Mouse (Mus musculus) skeletal muscle tissue, adult 2 months (tissue): Measurements from ENCODE around the gene Anxa3.
A peak's percentile ranks its signal among the peaks of the same experiment; 100 is the strongest.

Source experiments
- DNase-seq: peaks from one replicate; pipeline ENCODE4 v3.0.0-alpha.2; 2012; ENCODE audit warnings: low read depth, low spot score

The Anxa3 gene

DNA sequence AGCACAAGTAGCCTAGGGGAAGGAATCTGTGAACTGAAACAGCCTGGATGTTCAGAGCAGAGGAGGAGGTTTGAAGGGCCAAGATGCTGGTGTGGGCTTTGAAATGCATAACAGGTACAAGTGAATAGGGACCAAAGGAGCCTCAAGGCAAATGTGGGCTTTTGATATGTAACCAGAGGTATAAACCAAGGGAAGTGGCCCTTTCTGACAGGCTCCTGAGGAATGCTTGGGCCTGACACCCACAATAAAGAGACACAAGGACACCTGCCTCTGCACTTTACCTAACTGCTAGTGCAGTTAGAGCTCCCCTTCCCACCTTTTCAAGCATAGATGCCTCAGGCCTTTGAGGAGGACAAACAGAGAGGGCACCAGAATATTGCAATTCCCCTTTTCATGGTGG is 54.8 kb downstream of the Anxa3 start:
- no peak for DNase-seq

DNA sequence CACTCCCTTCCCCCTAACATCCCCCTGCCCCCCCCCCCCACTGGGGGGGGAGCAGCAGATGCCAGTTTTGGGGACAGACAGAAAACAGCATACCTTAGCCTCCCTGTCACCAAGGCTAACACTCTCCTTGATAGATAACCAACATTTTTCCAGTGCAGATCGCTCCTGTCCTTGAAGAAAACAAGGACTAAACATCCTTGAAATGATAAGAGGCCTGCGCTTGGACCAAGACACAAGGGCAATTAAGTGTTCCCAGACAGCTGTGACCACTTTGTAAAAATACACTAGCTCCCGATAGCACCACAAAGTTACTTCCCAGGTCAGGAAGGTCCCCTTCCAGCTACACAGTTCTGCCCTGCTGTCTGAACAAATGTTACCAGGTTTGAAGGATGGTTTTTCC is 55.2 kb downstream of the Anxa3 start:
- no peak for DNase-seq

DNA sequence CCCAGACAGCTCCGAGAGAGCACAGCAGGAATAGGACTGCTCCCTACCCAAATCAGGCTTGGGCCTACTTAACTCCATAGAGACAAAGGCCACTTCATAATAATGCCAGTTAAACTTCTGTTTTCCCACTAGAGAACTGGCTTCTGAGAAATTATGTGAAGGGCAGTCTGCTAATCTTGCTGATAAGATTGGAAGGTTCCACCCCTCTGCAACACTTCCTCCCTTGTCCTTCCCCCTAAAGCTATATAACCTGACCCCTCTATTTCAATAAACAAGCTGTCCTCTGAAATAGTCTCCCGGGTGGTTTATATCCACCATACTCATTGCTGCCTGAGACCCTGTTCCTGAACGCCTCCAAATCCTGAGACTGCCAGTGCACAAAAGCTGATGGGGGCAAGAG is 56.1 kb downstream of the Anxa3 start:
- no peak for DNase-seq

DNA sequence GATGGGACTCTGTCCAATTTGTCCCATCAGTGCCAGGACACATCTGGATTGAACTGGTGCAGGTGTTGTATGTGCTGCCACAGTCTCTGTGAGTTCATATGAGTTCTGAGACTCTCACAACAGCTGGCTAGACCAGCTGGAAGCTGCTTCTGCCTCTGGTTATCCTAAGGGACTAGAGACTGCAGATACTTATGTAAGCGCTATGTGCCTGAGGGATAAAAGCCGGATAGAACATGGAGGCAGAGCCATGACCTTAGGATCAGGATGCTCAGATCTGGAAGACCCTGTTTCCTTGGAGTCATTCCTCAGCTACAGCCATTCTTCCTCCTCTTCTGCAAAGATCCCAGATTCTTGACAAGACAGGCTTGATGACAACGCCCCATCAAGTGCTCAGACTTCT is 60.3 kb downstream of the Anxa3 start:
- peak; percentile 13 for DNase-seq

DNA sequence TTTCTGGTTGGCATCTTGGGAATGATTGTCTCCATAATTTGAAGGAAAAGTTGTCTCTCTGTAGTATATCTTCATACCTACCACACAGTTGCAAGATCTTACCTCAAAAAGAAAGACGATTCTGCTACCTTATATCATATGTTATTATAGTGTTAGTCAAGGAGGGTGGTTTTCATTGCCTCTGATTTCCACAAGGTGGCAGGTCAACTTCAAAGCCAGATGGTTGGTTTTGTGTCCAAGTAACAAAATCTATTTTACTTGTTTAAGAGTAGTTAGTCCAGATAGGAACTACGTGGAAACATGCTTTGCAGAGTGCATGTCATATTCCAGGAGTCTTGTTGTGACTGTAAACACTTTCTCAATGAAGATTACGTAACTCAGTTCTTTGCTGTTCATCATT is 61.2 kb downstream of the Anxa3 start:
- DNase-seq: no peak

DNA sequence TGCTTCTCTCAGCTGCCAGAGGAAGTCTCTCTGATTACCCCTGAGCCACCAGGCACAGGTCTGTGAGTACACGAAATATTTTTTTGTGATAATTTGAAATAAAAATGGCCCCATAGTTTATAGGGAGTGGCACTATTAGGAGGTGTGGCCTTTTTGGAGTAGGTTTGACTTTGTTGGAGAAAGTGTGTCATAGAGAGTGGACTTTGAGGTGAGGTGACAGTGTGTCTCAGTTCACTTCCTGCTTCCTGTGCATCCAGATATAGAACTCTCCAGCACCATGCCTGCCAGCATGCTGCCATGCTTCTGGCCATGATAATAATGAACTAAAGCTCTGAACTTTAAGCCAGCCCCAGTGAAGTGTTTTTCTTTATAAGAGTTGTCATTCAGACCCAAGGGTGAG is 66.8 kb downstream of the Anxa3 start:
- no peak for DNase-seq

DNA sequence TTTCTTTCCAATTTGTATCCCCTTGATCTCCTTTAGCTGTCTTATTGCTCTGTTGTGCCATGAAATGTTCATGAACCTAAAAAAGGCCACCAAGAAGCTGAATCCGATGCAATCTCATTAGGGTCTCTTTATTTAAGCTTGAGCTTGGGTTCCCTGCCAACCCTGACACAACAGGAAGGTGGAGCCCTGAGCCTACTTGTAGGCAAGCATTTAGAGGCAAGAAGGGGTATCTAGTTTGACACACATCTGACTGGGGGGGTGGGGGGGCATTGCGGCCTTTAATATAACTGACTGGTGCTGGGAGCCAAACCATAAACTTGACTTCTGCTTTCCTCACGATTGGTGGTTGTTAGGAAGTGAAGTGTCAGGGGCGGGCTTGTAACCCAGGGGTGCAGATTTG is 74.0 kb downstream of the Anxa3 start:
- DNase-seq: no peak

DNA sequence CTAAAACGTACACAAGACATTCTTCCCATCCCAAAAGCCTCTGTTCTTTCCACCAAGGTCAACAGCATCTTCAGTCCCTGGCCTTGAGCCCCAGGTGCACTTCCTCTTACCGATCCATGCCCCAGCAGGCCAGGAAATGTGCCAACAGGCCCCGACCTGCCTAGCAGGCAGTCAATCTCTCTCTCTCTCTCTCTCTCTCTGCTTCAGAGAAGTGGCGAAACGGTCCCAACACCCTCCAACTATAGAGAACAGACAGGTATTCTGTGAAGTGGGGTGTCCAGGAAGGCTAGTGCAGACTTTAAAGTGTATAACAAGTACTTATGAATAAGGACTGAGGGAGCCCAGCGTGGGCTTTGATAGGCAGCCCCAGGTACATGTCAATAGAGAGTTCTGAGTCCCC is 75.8 kb downstream of the Anxa3 start:
- no peak for DNase-seq

DNA sequence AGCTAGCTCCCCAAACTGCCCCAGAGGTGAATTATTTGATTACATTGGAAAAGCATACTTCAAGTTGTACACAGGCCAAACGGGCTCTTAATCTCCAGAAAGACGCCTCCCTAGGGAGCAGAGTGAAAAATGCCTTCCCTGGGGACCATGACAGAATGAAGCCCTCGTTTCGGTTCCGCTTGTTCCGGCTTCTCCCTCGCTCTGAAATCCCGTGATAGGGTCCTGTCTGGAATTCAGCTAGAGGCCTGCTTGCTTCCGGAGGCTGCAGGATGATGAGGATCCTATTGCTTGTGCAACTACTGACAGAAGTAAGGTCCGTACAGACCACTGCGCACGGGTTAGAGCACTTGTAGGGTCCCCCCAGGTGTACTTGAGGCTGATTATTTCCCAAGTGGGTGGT is 77.9 kb downstream of the Anxa3 start:
- DNase-seq: no peak

DNA sequence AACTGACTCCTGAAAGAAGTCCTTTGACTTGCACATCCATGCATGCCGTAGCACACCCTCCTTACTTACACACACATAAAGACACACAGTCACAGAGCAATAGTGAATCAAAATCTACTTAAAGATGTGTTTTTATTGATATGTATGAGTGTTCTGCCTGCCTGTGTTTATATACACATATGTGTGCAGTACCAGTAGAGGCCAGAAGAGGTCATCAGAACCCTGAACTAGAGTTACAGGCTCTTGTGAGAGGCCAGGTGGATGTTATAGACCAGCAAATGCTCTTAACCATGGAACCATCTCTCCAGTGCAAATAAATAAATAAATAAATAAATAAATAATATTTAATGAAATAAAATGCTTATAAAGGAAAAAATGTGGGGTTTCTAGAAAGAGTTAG is 85.0 kb downstream of the Anxa3 start:
- no peak for DNase-seq

DNA sequence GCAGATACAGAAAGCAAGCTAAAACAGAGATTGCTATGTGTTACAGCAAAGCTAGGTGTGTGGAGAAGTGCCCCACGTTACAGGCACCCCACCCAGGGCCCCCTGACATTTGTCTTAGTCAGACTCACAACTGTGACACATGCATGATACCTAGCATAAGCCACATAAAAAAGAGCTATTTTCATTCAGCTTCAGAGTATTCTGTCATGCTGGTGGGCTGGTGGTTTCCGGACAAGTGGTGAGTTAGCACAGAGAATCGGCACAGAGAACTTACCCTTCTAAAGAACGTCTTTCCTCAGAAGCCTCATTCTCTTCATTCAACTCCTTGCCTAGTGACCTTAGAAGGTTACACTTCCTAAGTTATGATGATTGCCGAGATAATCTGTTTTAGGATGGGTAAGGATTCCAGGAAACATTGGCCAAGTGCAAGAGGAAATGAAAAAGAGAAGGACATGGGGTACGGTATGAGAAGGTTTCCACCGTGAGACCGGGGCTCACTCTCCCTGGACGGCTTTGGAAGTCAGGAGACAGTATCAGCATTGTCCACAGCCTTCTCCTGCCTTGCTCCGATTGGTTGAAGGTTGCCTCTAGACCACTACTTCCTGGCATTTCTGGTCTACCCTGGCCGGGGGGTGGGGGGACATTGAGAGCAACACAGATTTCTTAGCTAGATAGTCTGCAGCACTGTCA is 85.9 kb downstream of the Anxa3 start:
- DNase-seq: no peak

DNA sequence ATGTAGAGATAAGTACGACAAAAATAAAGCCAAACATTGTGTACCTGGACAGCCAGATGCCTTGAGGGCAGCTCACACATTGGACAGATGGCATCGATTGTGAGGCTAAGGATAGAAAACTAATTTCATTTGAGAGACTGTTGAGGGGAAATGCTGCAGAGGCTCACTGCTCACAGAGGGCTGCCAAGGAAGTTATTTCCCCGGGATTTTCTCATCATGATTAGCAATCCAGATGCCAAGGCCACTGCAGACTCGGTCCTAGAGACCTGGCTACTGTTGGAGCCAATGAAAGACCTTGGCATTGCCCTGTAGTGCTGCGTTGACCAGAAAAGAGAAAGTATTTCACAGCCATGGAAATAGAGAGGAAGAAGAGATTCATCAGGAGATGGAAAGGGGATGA is 87.1 kb downstream of the Anxa3 start:
- DNase-seq: no peak

DNA sequence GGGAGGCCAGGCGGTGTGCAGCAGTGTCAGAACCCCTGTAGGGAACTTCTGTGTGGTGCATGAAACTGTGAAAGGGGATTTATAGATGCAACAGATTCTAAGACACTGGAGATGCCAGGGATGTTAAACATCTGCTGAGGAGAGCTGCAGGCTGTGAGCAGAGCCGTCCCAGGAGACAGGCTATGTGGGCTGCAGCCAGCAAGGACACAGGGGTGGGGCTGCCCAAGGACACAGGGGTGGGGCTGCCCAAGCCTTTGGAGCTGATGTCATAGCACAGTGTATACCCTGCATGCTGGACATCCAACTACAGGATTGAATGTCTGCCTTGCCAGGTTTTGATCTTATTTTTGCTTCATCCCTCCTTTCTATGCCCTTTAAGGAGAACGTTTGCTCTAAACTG is 88.0 kb downstream of the Anxa3 start:
- peak; percentile 50 for DNase-seq

DNA sequence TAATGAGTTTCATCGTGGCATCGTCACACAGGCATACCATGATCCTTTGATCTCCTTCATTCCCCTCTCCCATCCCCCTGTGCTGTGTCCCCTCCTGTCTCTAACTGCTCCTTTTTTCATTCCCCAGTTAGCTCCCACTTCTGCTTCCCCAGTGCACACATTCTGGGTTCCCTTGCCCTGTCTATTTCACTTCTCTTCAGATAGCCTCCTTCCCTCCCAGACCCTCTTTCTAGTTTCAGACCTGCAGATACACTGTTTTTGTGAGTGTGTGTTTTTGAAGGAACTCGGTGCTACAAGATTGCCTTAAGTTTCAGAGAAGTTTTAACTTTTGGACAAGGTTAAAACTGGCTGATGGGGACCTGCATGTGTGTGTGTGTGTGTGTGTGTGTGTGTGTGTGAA is 88.5 kb downstream of the Anxa3 start:
- DNase-seq: no peak

DNA sequence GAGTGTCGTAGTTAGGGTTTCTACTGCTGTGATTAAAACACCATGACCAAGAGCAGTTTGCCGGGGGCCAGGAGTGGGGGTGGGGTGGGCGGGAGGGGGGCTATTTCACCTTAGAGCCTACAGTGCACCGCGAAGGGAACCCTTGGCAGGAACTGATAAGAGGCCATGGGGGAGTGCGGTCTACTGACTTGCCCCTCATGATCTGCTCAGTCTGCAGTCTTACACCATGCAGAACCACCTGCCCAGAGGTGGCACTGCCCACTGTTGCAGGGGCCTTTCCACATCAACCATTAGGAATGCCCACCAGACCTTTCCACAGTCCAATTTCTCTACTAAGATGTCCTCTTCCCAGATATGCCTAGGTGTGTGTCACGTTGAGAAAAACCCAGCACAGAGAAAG is 92.1 kb downstream of the Anxa3 start:
- no peak for DNase-seq

DNA sequence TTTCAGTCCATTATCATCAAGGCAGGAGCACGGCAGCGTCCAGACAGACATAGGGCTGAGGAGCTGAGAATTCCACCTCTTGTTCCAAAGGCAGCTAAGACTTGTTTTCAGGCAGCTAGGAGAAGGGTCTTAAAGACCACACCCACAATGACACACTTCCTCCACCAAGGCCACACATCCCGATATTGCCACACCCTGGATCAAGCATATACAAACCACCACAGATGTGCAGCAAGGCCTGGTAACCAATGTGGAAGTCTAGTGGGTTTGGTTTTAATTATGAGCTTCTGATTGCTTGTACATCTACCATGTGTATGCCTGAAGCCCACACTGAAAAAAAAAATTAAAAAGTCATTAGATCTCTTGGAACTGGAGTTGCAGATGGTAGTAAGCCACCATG is 95.3 kb downstream of the Anxa3 start:
- no peak for DNase-seq

DNA sequence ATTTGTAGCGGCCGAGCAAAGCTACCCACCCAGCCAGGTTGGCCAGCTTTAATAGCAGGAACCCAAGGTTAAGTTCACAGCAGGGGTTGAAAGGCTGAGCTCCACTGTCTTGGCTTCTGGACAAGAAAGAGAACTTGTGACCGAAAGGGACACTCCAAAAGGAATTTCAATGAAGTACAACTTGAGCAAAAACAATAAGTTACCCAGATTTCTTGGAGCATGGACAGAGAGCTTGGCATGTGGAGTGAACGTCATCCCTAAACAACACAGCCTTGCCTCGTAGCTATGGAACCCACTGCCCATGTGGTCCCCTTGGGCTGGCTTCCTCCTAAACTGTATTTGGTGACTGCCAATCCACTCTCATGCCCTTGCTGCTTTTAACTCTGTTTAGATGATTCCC is 97.2 kb downstream of the Anxa3 start:
- DNase-seq: no peak
